Mouse (Mus musculus): ENCODE results near the gene Gpd1.

GRCm38 (mm10) chr15:99678063-99678800, 39.1 kb upstream of the Gpd1 start:
- TF ChIP-seq CTCF (IDR thresholded peaks at IDR 0.05; ENCODE audit: control insufficient read depth, insufficient read depth, insufficient replicate concordance, low read depth, low read length) (no peak), POLR2A (IDR thresholded peaks at IDR 0.05; ENCODE audit: control insufficient read depth, low read depth, low read length) (no peak)

Data from testis, adult 2 months (tissue).